Mouse (Mus musculus): Measurements from ENCODE around the gene Abca3.

Abca3 gene

GRCm38 (mm10) chr17:24351760-24352357 is at the start of gene Abca3:
Abca3 (plus strand) TSS chr17:24351950.
- in situ Hi-C loops (cut with MboI, MseI): no loop called here

DNA sequence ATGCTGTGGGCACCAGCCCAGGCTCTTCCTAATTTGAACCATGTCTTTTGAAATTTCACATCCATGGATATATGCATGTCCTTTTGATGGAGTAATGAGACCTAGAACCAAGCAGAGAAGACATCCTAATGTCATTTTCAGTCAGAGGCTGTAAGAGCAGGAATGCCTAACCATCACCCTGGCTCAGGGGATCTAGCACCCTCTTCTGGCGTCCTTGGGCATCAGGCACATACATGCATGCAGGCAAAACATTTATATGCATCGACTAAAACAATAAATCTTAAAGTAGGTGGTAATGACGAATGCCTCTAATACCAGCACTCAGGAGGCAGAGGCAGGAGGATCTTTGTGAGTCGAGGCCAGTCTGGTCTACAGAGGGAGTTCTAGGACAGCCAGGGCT is 44.2 kb upstream of the Abca3 start:
- in situ Hi-C loops (cut with MboI, MseI): no loop called here

DNA sequence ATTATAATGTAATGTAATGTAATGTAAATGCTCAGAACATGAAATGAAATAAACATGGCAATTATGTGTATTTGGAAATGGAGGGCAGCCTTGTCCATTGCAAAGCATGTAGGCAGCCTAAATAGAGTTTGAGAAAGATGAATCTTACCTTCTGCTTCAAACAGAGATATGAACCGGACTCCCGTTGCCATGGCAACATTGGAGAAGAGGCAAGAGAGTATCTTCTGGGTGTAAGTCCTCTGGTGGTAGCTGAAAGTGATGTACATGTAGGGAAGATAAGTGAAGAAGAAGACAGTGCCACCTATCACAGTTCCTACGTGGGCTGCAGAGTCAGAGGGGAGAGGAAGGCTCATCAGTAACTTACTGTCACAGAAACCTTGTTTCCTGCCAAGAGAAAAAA is 30.9 kb upstream of the Abca3 start:
- in situ Hi-C loops (cut with MboI, MseI): no loop called here

GRCm38 (mm10) chr17:24325051-24325450 is 26.7 kb upstream of the Abca3 start:
- in situ Hi-C loops (cut with MboI, MseI): no loop called here

- in situ Hi-C loops (cut with MboI, MseI): no loop called here
Observed at GRCm38 (mm10) chr17:24327656-24328055, 24.1 kb upstream of the Abca3 start.

GRCm38 (mm10) chr17:24344672-24345071 is 7.1 kb upstream of the Abca3 start:
- in situ Hi-C loops (cut with MboI, MseI): no loop called here

DNA sequence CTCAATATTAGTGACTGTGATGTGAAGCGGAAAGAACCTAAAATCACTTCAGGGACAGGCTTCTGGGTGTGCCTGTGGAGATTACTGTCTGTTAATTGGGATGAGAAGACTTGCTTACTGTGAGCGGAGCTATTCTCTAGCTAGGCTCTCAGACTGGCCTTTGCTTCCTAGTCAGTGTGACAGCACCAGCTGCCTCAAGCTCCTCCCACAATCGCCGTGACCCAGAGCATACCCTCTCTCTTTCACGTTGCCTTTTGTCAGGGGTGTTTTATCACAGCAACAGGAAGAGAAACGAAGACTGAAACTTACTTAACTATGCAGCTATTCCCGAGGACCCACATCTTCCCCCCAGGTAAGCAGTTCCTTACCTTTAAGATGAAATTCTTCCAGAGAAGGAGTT is 4.9 kb upstream of the Abca3 start:
- in situ Hi-C loops (cut with MboI, MseI): no loop called here

GRCm38 (mm10) chr17:24349176-24349575 is 2.6 kb upstream of the Abca3 start:
- in situ Hi-C loops (cut with MboI, MseI): no loop called here

- in situ Hi-C loops (cut with MboI, MseI): no loop called here
Observed at GRCm38 (mm10) chr17:24350926-24351759, 607 bp upstream of the Abca3 start, which contains the start of gene Abca17. Abca17 (minus strand) TSS chr17:24351068.

- in situ Hi-C loops (cut with MboI, MseI): no loop called here
Observed at GRCm38 (mm10) chr17:24352370-24353194, 832 bp downstream of the Abca3 start.

GRCm38 (mm10) chr17:24353960-24354359 is 2.2 kb downstream of the Abca3 start:
- in situ Hi-C loops (cut with MboI, MseI): no loop called here

GRCm38 (mm10) chr17:24355284-24355683 is 3.5 kb downstream of the Abca3 start:
- in situ Hi-C loops (cut with MboI, MseI): no loop called here

GRCm38 (mm10) chr17:24359006-24359405 is 7.3 kb downstream of the Abca3 start:
- in situ Hi-C loops (cut with MboI, MseI): no loop called here

DNA sequence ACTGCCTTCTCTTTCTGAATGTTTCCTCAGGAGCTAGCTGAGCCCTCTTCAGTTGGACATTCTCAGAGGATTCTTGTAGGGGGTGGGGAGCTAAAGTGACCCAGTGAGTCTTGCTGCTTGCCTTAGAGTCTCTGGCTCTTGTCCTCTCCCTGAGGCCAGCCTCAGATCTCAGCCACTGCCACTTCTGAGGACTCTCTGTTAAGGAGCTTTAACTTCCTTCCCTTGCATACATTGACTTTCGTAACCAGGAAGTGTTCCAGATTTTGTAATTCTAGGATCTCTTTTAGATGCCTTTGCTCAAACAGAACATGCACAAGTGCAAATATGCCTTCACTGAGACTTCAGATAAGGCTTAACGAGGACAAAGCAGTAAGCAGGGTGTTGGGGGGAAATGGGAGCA is 8.2 kb downstream of the Abca3 start:
- in situ Hi-C loops (cut with MboI, MseI): no loop called here

DNA sequence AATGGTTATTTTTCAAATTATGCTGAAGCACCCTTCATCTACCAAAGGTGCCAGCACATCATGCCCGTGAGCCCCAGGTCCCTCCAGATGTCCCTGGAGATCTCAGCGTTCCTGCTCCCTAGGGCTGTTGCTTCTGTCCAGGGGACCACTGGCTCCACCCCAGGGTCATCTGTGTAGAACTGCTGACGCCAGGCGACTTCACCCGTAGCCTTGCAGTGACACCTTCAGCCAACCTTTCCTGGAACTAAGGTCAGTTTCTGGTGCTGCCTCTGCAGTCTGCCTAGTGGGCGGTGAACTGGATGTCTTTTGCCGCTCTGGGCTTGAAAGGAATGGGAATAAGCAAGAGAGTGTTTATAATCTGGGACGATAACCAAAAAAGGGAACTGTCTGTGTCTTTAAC is 9.1 kb downstream of the Abca3 start:
- in situ Hi-C loops (cut with MboI, MseI): no loop called here

GRCm38 (mm10) chr17:24361291-24361690 is 9.5 kb downstream of the Abca3 start:
- in situ Hi-C loops (cut with MboI, MseI): no loop called here

GRCm38 (mm10) chr17:24362527-24362926 is 10.8 kb downstream of the Abca3 start:
- in situ Hi-C loops (cut with MboI, MseI): no loop called here

GRCm38 (mm10) chr17:24364461-24364860 is 12.7 kb downstream of the Abca3 start:
- in situ Hi-C loops (cut with MboI, MseI): no loop called here

DNA sequence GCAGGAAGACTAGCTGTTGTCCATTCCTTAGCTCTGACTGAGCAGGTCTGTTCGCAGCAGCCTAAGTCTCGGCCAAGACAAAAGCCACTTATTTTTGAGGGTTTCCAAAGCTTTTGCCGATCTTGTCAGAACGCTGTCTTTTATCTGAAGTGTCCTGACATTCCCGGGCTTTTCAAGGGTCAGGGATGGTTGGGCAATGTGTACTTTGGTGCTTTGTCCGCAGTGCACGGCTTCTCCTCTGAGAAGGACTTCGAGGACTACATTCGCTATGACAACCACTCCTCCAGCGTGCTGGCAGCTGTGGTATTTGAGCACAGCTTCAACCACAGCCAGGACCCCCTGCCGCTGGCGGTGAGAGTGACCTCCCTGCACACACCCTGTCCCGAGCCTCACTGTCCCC is 14.1 kb downstream of the Abca3 start:
- in situ Hi-C loops (cut with MboI, MseI): no loop called here

- in situ Hi-C loops (cut with MboI, MseI): no loop called here
Observed at GRCm38 (mm10) chr17:24375094-24375712, 23.5 kb downstream of the Abca3 start.

DNA sequence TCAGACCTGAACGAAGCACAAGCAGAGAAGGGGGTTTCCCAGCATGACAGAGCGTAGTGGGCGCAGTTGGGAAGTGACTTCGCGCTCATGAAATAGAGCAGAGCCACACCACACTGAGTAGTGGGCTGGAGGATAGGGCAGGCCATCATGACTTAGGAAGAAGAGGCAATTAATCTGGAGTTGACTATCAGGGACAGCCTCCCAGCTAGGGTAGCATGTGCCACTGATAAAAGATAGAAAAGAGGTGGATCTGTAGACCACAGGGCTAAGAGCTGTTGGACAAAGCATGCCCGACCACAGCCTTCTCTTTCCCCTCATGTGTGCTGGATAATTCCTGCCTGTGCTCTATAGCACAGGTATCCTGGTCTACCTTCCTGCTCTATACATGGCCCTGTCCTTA is 24.1 kb downstream of the Abca3 start:
- in situ Hi-C loops (cut with MboI, MseI): no loop called here

DNA sequence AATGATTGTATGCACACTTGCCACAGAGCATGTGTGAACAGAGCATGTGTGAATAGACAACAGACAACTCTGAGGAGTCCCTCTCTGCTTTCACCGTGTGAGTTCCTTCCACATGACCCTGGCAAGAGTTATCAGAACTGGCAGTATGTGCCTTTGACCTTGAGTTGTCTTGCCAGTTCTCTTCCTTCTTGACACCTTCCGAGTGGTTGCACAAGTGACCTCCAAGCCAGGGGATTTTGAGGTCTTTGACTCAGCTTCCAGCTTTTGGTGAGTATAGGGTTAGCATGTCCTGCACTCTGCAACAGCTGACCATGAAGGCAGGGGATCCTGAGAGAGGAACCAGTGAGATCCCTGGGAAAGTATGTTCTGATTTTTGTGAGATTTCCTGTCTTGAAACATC is 26.7 kb downstream of the Abca3 start:
- in situ Hi-C loops (cut with MboI, MseI): no loop called here

Measured in T-helper 17 cell (primary cell).